Mouse (Mus musculus) liver, embryonic 14.5 days (tissue): ENCODE measurements around the gene Dlx1. TPM values are rescaled to one million over a fixed set of nuclear protein-coding genes. Genes with fewer than 3 reads are reported as not detected.

ENCODE experiments used
- ATAC-seq: fragments of 200-750 bp; cut with Nextera tagmentation; 2 replicates; pipeline ENCODE4 v1.8.0; 2017; ENCODE audit warnings: moderate number of reproducible peaks, mild to moderate bottlenecking, moderate library complexity; ENCODE audit not compliant: insufficient read depth
- DNase-seq, 3 experiments: peaks; one replicate each; pipeline ENCODE4 v3.0.0-alpha.2; 2012 to 2013; ENCODE audit warnings: low read depth in 3 of 3, low spot score in 3 of 3
- H3K27ac ChIP-seq: fragments of 300-500 bp; sonication (generic); 2 replicates; pipeline ENCODE4 v1.5.1; 2014; ENCODE audit warnings: moderate library complexity, mild to moderate bottlenecking, control low read depth, inconsistent platforms
- H3K27me3 ChIP-seq: fragments of 300-500 bp; sonication (generic); 2 replicates; pipeline ENCODE4 v1.6.1; 2014; ENCODE audit warnings: mild to moderate bottlenecking, low read length, moderate library complexity; ENCODE audit not compliant: control insufficient read depth, insufficient read depth
- H3K36me3 ChIP-seq: fragments of 300-500 bp; sonication (generic); replicated peaks from 2 replicates; pipeline ENCODE4 v1.6.1; 2014; ENCODE audit warnings: low read depth; ENCODE audit not compliant: control insufficient read depth, insufficient read depth
- H3K4me1 ChIP-seq, 2 experiments: fragments of 200-500 bp in 1 of 2; fragments of 300-500 bp in 1 of 2; sonication (generic) in 1 of 2; replicated peaks; 2 replicates each; pipeline ENCODE4 v1.6.1; 2012 to 2014; ENCODE audit warnings: antibody characterized with exemption in 1 of 2, inconsistent platforms in 1 of 2, low read length in 1 of 2; ENCODE audit not compliant: control insufficient read depth in 2 of 2, insufficient read depth in 2 of 2
- H3K4me2 ChIP-seq: fragments of 300-500 bp; sonication (generic); 2 replicates; pipeline ENCODE4 v1.6.1; 2014; ENCODE audit warnings: low read depth, mild to moderate bottlenecking, control low read depth, moderate library complexity
- H3K4me3 ChIP-seq, 2 experiments: fragments of 200-500 bp in 1 of 2; fragments of 300-500 bp in 1 of 2; sonication (generic) in 1 of 2; 2 replicates each; pipeline ENCODE4 v1.5.1; 2012 to 2014; ENCODE audit warnings: low read depth in 2 of 2, low read length in 2 of 2, mild to moderate bottlenecking in 2 of 2, control low read depth in 1 of 2, inconsistent platforms in 1 of 2, moderate library complexity in 1 of 2; ENCODE audit not compliant: insufficient read depth in 1 of 2
- H3K9ac ChIP-seq: fragments of 300-500 bp; sonication (generic); replicated peaks from 2 replicates; pipeline ENCODE4 v1.6.1; 2014; ENCODE audit warnings: mild to moderate bottlenecking, control low read depth, moderate library complexity
- H3K9me3 ChIP-seq: fragments of 300-500 bp; sonication (generic); 2 replicates; pipeline ENCODE4 v1.6.1; 2016; ENCODE audit warnings: low read length, mixed read lengths; ENCODE audit not compliant: control insufficient read depth
- CTCF ChIP-seq: IDR thresholded peaks from 2 replicates; pipeline ENCODE4 v1.5.1; 2016; ENCODE audit warnings: antibody characterized with exemption, low read depth, control low read depth
- EP300 ChIP-seq: IDR thresholded peaks from 2 replicates; pipeline ENCODE4 v1.6.1; 2016; ENCODE audit warnings: antibody characterized with exemption, low read depth
- WGBS: fragments of 180-500 bp; shearing (Covaris S2); extraction: QIAGEN DNeasy Blood & Tissue Kit; methylation state at CpG from one replicate; pipeline ENCODE4 v1.1.7; 2014; ENCODE audit not compliant: insufficient replicate concordance; 5-methylcytosine and 5-hydroxymethylcytosine counted together
- polyA plus RNA-seq, 2 experiments: library from polyadenylated mRNA; depleted of rRNA in 1 of 2; stranded (reverse) in 1 of 2; unstranded in 1 of 2; fragments of >200 nt; fragmentation: Nextera tagmentation in 1 of 2; extraction: Ambion mirVana in 1 of 2; gene quantifications; 2 replicates each; pipeline versions ENCODE4 v1.2.1 to v1.2.3; 2012 to 2014

Gene Dlx1
- polyA plus RNA-seq, 2 experiments, result 0.07 TPM; not detected in 1

- no peaks in the 10 kb centered on the region for H3K4me1 ChIP-seq
- no peaks in the 10 kb centered on the region for H3K9me3 ChIP-seq
- ATAC-seq (no peak), DNase-seq (no peak)
- no peak overlapping the region for H3K9ac ChIP-seq
- TF ChIP-seq EP300 (no peak), CTCF (no peak)
- H3K4me3 ChIP-seq, result no peak overlapping the region
- no peak overlapping the region for H3K27ac ChIP-seq
- WGBS, result 2% methylated on average over 47 of the region's 48 CpGs
- no peaks in the 10 kb centered on the region for H3K36me3 ChIP-seq
- H3K4me2 ChIP-seq, result no peak overlapping the region
- peaks cover 100% of the 10 kb centered on the region for H3K27me3 ChIP-seq
These were observed 12.9 kb downstream of the Dlx1 start for GRCm38 (mm10) chr2:71540611-71541417.

- no peak overlapping the region for H3K4me2 ChIP-seq
- DNase-seq (no peak), ATAC-seq (no peak)
- H3K4me3 ChIP-seq, result no peak overlapping the region
- H3K27me3 ChIP-seq, result peaks cover 100% of the 10 kb centered on the region
- no peak overlapping the region for H3K9ac ChIP-seq
- WGBS, result 4% methylated on average over 37 of the region's 37 CpGs
- no peaks in the 10 kb centered on the region for H3K9me3 ChIP-seq
- no peaks in the 10 kb centered on the region for H3K36me3 ChIP-seq
- TF ChIP-seq CTCF (no peak), EP300 (no peak)
- H3K27ac ChIP-seq, result no peak overlapping the region
- H3K4me1 ChIP-seq, result no peaks in the 10 kb centered on the region; a peak in 1 of 4 replicates
These were observed 13.7 kb downstream of the Dlx1 start for GRCm38 (mm10) chr2:71541418-71542226.

GRCm38 (mm10) chr2:71542227-71542815, 14.4 kb downstream of the Dlx1 start:
- no peaks in the 10 kb centered on the region; a peak in 1 of 4 replicates for H3K4me1 ChIP-seq
- DNase-seq (no peak), ATAC-seq (no peak)
- TF ChIP-seq CTCF (no peak), EP300 (no peak)
- H3K36me3 ChIP-seq, result no peaks in the 10 kb centered on the region
- H3K27ac ChIP-seq, result no peak overlapping the region
- no peak overlapping the region for H3K4me3 ChIP-seq
- no peak overlapping the region for H3K4me2 ChIP-seq
- 6% methylated on average over 11 of the region's 11 CpGs for WGBS
- no peak overlapping the region for H3K9ac ChIP-seq
- peaks cover 100% of the 10 kb centered on the region for H3K27me3 ChIP-seq
- H3K9me3 ChIP-seq, result no peaks in the 10 kb centered on the region

GRCm38 (mm10) chr2:71542816-71543301, 14.9 kb downstream of the Dlx1 start:
- peaks cover 96% of the 10 kb centered on the region for H3K27me3 ChIP-seq
- H3K4me2 ChIP-seq, result no peak overlapping the region
- TF ChIP-seq EP300, result no peak
- no peak for TF ChIP-seq CTCF
- H3K9me3 ChIP-seq, result no peaks in the 10 kb centered on the region
- no peak overlapping the region for H3K4me3 ChIP-seq
- H3K4me1 ChIP-seq, result no peaks in the 10 kb centered on the region; a peak in 1 of 4 replicates
- no peak for ATAC-seq
- 1% methylated on average over 30 of the region's 30 CpGs for WGBS
- H3K36me3 ChIP-seq, result no peaks in the 10 kb centered on the region
- DNase-seq, result no peak
- H3K27ac ChIP-seq, result no peak overlapping the region
- no peak overlapping the region for H3K9ac ChIP-seq

GRCm38 (mm10) chr2:71543531-71543930, 15.6 kb downstream of the Dlx1 start:
- no peaks in the 10 kb centered on the region for H3K36me3 ChIP-seq
- H3K9ac ChIP-seq, result no peak overlapping the region
- TF ChIP-seq EP300 (no peak), CTCF (no peak)
- 5% methylated on average over 9 of the region's 9 CpGs for WGBS
- H3K9me3 ChIP-seq, result no peaks in the 10 kb centered on the region
- ATAC-seq, result no peak
- no peak for DNase-seq
- no peak overlapping the region for H3K4me3 ChIP-seq
- peaks cover 96% of the 10 kb centered on the region for H3K27me3 ChIP-seq
- no peak overlapping the region for H3K4me2 ChIP-seq
- no peaks in the 10 kb centered on the region; a peak in 1 of 4 replicates for H3K4me1 ChIP-seq
- H3K27ac ChIP-seq, result no peak overlapping the region
